Mouse (Mus musculus) CD4-positive, CD25-positive, alpha-beta regulatory T cell, adult 4 months (primary cell): Measurements from ENCODE around the gene Gng3. TPM values are rescaled to one million over a fixed set of nuclear protein-coding genes. Genes with fewer than 3 reads are reported as not detected.
A peak's percentile ranks its signal among the peaks of the same experiment; 100 is the strongest.
"Not testable (repeated sequence)": the region's sequence is repeated elsewhere in the genome, so short reads cannot be mapped to it uniquely, and the experiment has no call there.

Source experiments
- ATAC-seq: one replicate; pipeline ENCODE4 v1.8.0; 2017
- polyA plus RNA-seq, 2 experiments: library from polyadenylated mRNA; unstranded; fragments of 100-300 nt; shearing (Covaris generic); gene quantifications; one replicate each; pipeline ENCODE4 v1.2.1; 2017

The Gng3 gene
- polyA plus RNA-seq, 2 experiments from 2014 or later = 0.91 to 1.4 TPM

DNA sequence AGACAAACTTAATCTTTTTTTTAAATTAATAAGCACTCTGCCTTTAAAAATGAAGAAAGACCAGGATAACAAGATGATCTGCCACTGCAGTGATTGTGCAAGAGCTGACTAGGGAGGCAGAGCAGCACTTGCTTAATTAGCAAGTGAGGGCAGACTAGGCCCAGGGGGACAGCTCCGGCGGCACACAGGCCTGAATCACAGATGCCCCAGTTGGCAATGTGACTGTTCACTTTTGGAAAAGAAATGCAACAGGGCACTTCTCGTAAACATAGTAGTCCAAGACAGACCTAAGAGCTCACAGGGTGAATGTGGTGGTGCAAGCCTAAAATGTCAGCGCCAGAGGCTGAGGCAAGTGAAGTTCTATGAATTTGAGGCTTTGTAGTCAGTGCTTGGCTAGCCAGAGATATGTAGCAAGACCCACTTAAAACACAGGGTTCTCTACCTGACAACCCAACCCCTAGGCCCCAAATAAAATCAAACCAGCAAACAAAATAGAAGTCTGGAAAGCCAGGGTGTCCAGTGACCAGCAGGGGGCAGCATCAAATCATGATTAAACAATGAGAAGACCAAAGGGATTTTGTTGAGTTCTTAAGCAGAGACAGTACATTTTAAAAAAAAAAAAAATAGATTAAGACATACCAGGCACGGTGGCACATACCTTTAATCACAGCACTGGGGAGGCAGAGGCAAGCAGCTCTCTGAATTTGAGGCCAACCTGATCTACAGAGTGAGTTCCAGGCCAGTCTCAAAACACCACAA, 5.6 kb upstream of the Gng3 start:
- peak; percentile 49 for ATAC-seq

DNA sequence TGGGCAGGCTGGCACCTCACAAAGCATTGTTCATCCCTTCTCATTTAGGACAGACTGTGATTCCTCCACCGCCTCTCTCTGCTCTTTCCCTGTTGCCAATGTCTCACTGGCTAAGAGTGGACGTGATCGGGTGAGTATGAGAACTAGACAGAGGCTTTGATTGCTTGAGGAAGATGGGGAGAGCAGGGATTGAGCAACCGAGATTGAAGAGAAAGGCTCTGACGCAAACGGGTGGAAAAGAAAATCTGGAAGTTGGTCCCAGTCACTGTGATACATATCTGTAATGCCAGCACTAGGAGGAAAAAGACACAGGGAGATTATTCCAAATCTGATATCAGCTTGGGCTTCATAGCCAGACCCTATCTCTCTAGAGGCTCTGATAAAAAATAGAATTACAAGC, 4.0 kb upstream of the Gng3 start:
- ATAC-seq = no peak

GRCm38 (mm10) chr19:8841012-8841411, 2.0 kb upstream of the Gng3 start:
- ATAC-seq = no peak

GRCm38 (mm10) chr19:8839908-8840791, 1.2 kb upstream of the Gng3 start:
- peak; percentile 17 for ATAC-seq

- ATAC-seq = peak; percentile 14
These were observed 808 bp downstream of the Gng3 start for GRCm38 (mm10) chr19:8838041-8838730.

GRCm38 (mm10) chr19:8837251-8837791, 1.7 kb downstream of the Gng3 start, which contains the start of gene Bscl2:
Gene Bscl2, plus strand, starts transcription at chr19:8837467.
- peak; percentile 79 for ATAC-seq

GRCm38 (mm10) chr19:8836327-8836726, 2.7 kb downstream of the Gng3 start:
- not testable (repeated sequence) for ATAC-seq

- ATAC-seq = no peak
These were observed 6.0 kb downstream of the Gng3 start for GRCm38 (mm10) chr19:8832971-8833370.

GRCm38 (mm10) chr19:8831262-8831661, 7.7 kb downstream of the Gng3 start:
- ATAC-seq = no peak

- no peak for ATAC-seq
These were observed 8.3 kb downstream of the Gng3 start for GRCm38 (mm10) chr19:8830664-8831063.

DNA sequence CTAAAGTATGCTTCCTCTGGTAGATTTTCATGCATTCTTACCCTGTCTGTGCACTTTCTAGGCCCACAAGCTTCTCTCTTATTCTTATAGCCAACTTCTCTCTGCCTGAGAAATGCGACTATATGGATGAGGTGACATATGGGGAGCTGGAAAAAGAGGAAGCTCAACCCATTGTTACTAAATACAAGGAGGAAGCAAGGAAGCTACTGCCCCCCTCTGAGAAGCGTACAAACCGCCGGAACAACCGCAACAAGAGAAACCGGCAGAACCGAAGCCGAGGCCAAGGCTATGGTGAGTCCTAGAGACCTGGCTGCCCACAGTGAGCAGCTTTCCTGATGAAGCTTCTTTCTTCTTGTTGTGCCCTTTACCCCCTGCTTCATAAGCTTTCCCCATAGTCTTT, 9.3 kb downstream of the Gng3 start, which contains the start of gene AC129217.1:
TSS of gene AC129217.1 (plus strand) at position 114 of the 400 bp plus-strand sequence.
- ATAC-seq = no peak

GRCm38 (mm10) chr19:8822696-8823095, 16.3 kb downstream of the Gng3 start:
- ATAC-seq = no peak

- no peak for ATAC-seq
These were observed 17.8 kb downstream of the Gng3 start for GRCm38 (mm10) chr19:8821146-8821545.

DNA sequence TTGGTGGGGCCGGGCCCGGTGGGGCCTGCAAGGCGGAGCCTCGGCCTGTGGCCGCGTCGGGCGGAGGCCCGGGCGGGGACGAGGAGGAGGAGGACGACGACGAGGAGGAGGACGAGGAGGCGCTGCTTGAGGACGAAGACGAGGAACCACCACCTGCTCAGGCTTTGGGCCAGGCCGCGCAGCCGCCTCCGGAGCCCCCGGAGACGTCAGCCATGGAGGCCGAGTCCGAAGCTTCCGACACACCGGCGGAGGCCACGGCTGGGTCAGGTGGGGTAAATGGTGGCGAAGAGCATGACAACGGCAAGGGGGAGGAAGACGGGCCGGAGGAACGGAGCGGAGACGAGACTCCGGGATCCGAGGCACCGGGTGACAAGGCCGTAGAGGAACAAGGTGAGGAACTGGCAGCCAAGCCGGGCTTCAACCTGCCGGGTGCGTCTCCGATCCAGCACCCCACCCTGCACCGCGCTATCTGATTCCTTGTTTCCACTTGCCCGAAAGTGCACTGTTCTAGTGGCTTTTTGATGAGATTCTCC, 18.5 kb downstream of the Gng3 start:
- no peak for ATAC-seq

DNA sequence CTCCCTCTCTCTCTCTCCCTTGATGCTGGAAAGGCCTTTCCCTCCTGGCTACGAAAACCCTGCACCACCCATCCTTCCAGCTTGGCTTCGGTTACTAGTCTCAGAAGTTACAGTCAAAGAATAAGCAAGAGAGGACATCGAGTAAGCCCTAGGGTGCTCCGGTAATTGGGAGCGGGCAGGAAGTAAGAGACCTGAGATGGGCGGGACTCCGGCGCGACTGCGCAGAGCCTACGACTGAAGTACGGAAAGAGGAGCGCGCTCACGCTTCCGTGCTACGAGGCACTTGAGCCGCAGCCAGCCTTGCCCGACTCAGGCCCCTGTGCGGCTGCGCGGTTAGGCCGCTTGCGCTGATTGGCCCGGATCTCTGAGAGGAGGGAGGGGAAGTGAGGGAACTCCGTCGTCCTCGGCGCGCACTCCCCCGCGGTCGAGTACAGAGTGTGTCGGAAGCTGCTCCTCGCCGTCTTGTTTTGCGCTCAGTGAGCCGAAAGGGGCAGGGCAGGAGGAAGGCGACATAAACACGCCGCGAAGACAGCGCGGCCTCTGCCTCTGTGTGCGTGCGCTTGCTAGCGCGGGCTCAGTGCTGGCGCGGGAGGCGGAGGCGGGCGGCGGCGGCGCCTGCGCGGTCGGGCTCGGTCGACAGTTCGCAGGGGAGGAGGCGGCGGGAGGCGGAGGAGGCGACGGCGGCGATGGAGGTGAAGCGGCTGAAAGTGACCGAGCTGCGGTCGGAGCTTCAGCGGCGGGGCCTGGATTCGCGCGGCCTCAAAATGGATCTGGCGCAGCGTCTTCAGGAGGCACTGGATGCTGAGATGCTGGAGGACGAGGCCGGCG, 19.2 kb downstream of the Gng3 start, which contains the start of gene Hnrnpul2:
TSS of gene Hnrnpul2 (plus strand) at position 415 of the 828 bp plus-strand sequence.
- ATAC-seq = peak; percentile 83

GRCm38 (mm10) chr19:8818801-8819595, 20.0 kb downstream of the Gng3 start, which contains the start of gene Ttc9c:
Gene Ttc9c, minus strand, starts transcription at chr19:8819333.
- ATAC-seq = peak; percentile 71

DNA sequence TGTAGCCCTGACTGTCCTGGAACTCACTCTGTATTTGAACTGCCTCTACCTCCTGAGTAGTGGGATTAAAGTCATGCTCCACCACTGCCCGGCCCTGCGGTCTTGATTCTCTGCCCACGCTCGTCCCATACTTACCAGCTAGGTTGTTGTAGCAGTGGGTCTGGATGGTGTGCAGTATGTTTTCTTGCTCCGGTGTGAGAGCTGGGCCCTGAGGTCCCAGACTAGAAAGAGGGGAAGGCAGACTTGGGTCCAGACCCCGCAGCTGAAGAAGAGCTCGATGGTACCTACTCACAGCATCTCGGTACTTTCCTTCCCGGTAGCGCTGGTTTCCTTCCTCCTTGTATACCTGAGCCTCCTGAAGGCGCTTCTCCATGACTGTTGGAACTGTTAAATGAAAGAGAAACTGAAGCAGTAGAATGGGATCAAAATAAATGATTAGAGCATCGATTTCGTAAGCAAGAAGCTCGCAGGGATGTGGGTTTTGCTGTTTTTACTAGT, 20.6 kb downstream of the Gng3 start:
- ATAC-seq = no peak

DNA sequence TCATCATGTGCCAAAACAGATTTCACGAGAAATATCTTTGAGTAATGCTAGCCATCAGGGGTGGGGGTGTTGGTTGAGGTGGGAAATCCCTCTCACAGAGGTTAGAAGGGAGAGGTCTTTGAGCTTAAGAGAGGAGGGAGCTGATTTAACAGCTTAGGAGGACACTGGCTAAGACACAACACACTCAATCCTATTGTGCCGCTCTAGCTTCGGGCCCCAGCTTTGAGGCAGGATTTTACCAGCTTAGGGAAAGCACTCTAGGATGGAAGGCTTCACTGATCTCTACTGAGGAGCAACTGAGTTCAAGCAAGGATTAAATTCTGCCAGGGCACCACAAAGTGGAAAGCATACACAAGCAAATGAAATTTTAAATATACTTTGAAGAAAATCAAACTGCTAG, 22.0 kb downstream of the Gng3 start:
- no peak for ATAC-seq

- ATAC-seq = no peak
These were observed 23.2 kb downstream of the Gng3 start for GRCm38 (mm10) chr19:8815812-8816211.

- ATAC-seq = no peak
These were observed 32.2 kb downstream of the Gng3 start for GRCm38 (mm10) chr19:8806810-8807209.
